Mouse (Mus musculus) spleen, adult 2 months (tissue): ENCODE data around the gene Zfp385b.

ENCODE experiments used
- CTCF ChIP-seq: fragments of 200-500 bp; IDR thresholded peaks from 2 replicates; pipeline ENCODE4 v1.5.1; 2011; ENCODE audit warnings: mild to moderate bottlenecking, inconsistent platforms; ENCODE audit not compliant: insufficient read depth, insufficient read length, insufficient replicate concordance; ENCODE audit errors: extremely low read depth
- POLR2A ChIP-seq: fragments of 200-500 bp; IDR thresholded peaks from 2 replicates; pipeline ENCODE4 v1.6.1; 2011; ENCODE audit warnings: low read depth, low read length, inconsistent platforms

DNA sequence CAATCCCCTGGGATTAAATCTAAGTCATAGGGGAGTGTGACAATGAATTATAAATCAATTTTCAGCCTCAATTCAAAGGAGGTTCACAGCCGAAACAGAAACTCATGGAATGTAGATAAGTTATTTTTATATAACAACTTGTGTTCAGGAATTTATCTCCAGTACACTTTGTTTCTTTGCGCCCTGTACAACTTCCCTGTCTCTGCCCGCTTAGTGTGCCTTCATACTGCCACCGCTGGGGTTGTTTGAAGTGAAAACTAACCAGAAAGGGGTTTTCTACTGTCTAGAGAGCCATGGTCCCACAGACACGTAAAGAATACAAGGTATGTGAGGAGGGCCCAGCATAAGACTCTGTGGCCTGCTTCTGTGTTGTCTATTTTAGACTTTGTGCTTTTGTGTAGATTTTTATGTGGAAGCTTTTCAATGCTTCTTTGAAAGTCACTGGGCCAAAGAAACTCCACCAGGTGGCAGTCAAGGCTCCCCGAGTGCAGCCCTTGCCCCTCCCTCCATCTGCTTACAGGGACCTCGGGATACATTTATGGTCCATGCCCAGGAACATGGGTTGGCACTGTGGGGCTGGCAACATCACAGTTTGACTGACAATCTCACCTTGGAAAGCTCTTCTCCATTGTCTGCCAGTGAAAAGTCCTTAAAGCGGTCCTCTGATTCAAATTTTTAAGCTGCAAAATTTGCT, 23.4 kb downstream of the Zfp385b start:
- TF ChIP-seq POLR2A (no peak), CTCF (no peak)
